Mouse (Mus musculus): ENCODE measurements at regions not wholly inside any gene's neighbourhood (a gene's known extent, or its start where the extent isn't known, plus 50 kb on each side); places are given as distances from the start of the nearest gene placed in this dataset.
A peak's percentile ranks its signal among the peaks of the same experiment; 100 is the strongest.

DNA sequence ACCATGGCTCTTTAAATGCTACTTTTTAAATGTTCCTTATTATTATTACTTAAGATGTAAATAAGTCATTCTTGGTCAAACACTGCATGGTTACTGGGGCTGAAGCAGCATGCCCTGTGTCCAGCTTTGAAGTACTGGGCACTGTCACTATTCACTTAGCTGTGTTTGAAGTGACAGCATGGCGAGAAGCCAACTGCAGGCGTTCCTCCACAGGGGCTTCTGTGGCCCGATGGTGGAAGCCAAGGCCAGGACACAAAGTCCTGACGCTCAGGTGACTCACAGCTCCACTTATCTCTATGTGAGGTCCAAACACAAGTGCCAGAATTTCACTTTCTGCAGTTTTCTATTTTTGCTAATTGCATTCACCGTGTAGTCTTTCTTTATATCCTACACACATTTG lies 65.3 kb downstream of the Cdca7 start:
- Histone ChIP-seq H3K36me3 (ENCODE audit: control insufficient read depth, insufficient read depth, low read length) (no peaks in the 10 kb centered on the region), H3K4me3 (ENCODE audit: insufficient read depth, low read depth, low read length) (no peak overlapping the region), H3K27me3 (replicated peaks; ENCODE audit: control insufficient read depth, insufficient read depth, low read length) (no peaks in the 10 kb centered on the region), H3K27ac (ENCODE audit: insufficient read depth, low read depth, low read length) (no peak overlapping the region), H3K4me1 (ENCODE audit: control insufficient read depth, insufficient read depth, low read length) (no peaks in the 10 kb centered on the region)
- WGBS, result 76% methylated on average over 5 of the region's 5 CpGs
- TF ChIP-seq CTCF (conservative IDR thresholded peaks at IDR 0.05; ENCODE audit: insufficient read depth, insufficient read length, low read depth, low read length), result no peak
- TF ChIP-seq POLR2A (IDR thresholded peaks at IDR 0.05; ENCODE audit: low read depth, low read length), result no peak
- DNase-seq, result no peak

DNA sequence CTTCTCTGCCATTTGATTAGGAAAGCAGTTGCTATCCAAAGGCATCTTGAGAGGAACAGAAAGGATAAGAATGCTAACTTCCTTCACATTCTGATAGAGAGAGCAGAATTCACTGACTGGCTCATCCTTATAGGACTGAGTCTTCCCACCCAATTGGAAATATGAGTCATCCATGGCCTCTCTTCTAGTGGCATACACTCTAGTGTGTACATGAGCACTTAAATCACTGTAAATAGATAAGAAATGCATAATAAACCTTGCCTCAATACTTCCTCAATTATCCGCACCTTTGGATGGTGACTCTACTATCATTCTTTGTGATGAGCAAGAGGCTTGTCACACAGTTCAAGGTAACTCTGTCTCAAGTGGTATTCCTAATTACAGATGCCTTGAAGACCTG lies 69.5 kb downstream of the Cdca7 start:
- H3K36me3 ChIP-seq (ENCODE audit: control insufficient read depth, insufficient read depth, low read length), result no peaks in the 10 kb centered on the region
- no peaks in the 10 kb centered on the region for H3K27me3 ChIP-seq (replicated peaks; ENCODE audit: control insufficient read depth, insufficient read depth, low read length)
- no peak overlapping the region for H3K4me3 ChIP-seq (ENCODE audit: insufficient read depth, low read depth, low read length)
- H3K27ac ChIP-seq (ENCODE audit: insufficient read depth, low read depth, low read length), result no peak overlapping the region
- no peak for TF ChIP-seq CTCF (conservative IDR thresholded peaks at IDR 0.05; ENCODE audit: insufficient read depth, insufficient read length, low read depth, low read length)
- TF ChIP-seq POLR2A (IDR thresholded peaks at IDR 0.05; ENCODE audit: low read depth, low read length), result no peak
- 93% methylated on average over 1 of the region's 1 CpGs for WGBS
- no peaks in the 10 kb centered on the region for H3K4me1 ChIP-seq (ENCODE audit: control insufficient read depth, insufficient read depth, low read length)
- no peak for DNase-seq

DNA sequence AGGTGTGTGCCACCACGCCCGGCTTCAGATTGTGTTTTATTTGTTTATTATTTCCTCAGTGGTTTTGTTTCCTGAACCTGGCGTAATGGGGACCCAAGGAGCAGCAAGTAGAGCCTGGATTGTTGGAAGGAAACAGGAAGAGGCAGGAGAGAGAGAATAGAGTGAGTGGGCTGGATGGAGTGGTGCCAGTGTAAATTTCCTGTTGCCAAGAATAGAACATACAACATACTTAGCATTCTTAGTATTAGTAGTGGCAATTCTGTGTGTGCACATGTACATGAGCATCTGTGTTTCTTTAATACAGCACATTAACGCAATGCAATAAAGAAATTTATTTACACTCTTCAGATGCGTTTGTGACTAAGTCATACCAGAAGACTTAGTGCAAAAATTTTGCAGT lies 70.5 kb downstream of the Cdca7 start:
- Histone ChIP-seq H3K27me3 (replicated peaks; ENCODE audit: control insufficient read depth, insufficient read depth, low read length) (no peaks in the 10 kb centered on the region), H3K4me1 (ENCODE audit: control insufficient read depth, insufficient read depth, low read length) (no peaks in the 10 kb centered on the region), H3K4me3 (ENCODE audit: insufficient read depth, low read depth, low read length) (no peak overlapping the region), H3K36me3 (ENCODE audit: control insufficient read depth, insufficient read depth, low read length) (no peaks in the 10 kb centered on the region), H3K27ac (ENCODE audit: insufficient read depth, low read depth, low read length) (no peak overlapping the region)
- DNase-seq, result peak; percentile 38
- no peak for TF ChIP-seq CTCF (conservative IDR thresholded peaks at IDR 0.05; ENCODE audit: insufficient read depth, insufficient read length, low read depth, low read length)
- TF ChIP-seq POLR2A (IDR thresholded peaks at IDR 0.05; ENCODE audit: low read depth, low read length), result no peak
- WGBS, result 69% methylated on average over 5 of the region's 5 CpGs

DNA sequence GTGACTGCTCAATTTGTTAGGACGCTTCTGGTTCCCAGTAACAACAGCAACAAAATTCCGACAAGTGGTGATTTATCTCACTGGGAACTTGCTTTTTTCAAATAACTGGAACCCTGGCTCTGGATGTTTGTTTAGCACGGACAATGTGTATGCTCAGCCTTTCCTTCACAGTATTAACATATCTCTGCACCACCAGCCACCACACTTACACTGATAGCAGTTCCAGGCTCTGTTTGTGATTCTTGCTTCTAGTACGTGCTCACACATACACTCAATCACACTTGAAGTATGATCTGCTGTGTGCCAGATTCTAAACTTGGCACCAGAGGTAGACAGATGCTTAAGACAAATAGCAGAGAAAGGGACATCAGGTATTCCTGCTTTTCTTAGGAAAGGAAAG lies 71.0 kb downstream of the Cdca7 start:
- Histone ChIP-seq H3K27me3 (replicated peaks; ENCODE audit: control insufficient read depth, insufficient read depth, low read length) (no peaks in the 10 kb centered on the region), H3K27ac (ENCODE audit: insufficient read depth, low read depth, low read length) (no peak overlapping the region; the same call in none of the 2 replicates), H3K4me3 (ENCODE audit: insufficient read depth, low read depth, low read length) (no peak overlapping the region), H3K4me1 (ENCODE audit: control insufficient read depth, insufficient read depth, low read length) (no peaks in the 10 kb centered on the region), H3K36me3 (ENCODE audit: control insufficient read depth, insufficient read depth, low read length) (no peaks in the 10 kb centered on the region)
- DNase-seq, result no peak
- 38% methylated on average over 4 of the region's 4 CpGs for WGBS
- no peak for TF ChIP-seq POLR2A (IDR thresholded peaks at IDR 0.05; ENCODE audit: low read depth, low read length)
- TF ChIP-seq CTCF (conservative IDR thresholded peaks at IDR 0.05; ENCODE audit: insufficient read depth, insufficient read length, low read depth, low read length), result no peak

DNA sequence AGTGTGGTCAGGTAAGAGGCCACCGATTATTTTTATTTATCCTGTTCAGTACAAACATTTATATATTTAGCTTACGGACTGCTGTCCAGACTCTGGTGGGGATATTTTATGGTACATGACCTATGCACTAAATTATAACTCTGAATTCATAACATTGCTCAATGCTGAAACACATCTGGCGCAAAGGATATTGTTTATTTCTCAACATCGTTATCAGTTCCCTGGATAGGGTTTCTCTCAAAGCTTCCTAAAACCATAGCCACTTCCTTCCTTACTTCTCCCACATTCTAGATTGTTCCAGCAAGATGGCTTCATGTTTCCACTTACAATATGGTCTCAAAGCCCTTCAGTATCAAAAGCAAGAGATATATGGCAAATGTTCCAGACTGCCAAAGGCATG lies 75.3 kb downstream of the Cdca7 start:
- H3K27me3 ChIP-seq (replicated peaks; ENCODE audit: control insufficient read depth, insufficient read depth, low read length), result no peaks in the 10 kb centered on the region
- H3K36me3 ChIP-seq (ENCODE audit: control insufficient read depth, insufficient read depth, low read length), result no peaks in the 10 kb centered on the region
- H3K27ac ChIP-seq (ENCODE audit: insufficient read depth, low read depth, low read length), result no peak overlapping the region
- TF ChIP-seq CTCF (conservative IDR thresholded peaks at IDR 0.05; ENCODE audit: insufficient read depth, insufficient read length, low read depth, low read length) (no peak), POLR2A (IDR thresholded peaks at IDR 0.05; ENCODE audit: low read depth, low read length) (no peak)
- 61% methylated on average over 4 of the region's 4 CpGs for WGBS
- no peak overlapping the region for H3K4me3 ChIP-seq (ENCODE audit: insufficient read depth, low read depth, low read length)
- DNase-seq, result peak; percentile 9
- no peaks in the 10 kb centered on the region for H3K4me1 ChIP-seq (ENCODE audit: control insufficient read depth, insufficient read depth, low read length)

DNA sequence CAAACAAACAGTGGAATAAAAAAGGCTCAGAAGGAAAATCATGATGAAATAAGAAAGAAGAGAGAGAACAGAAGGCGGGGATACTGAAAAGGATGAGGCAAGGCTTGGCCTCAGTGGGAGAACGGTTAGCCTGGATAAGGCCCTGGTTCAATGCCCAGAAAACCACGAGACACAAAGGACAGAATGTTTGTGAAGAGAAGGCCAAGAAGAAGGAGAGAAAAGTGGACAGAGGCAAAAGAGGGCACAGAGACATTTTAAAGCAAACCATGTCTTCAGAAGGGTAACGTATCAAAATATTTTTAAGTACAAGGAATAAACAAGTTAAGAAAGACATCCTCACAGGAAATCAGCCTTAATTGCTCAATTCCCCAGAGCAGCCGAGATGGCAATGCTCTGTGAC lies 78.6 kb downstream of the Cdca7 start:
- H3K27ac ChIP-seq (ENCODE audit: insufficient read depth, low read depth, low read length), result no peak overlapping the region
- H3K4me1 ChIP-seq (ENCODE audit: control insufficient read depth, insufficient read depth, low read length), result no peaks in the 10 kb centered on the region
- DNase-seq, result peak; percentile 27
- no peaks in the 10 kb centered on the region for H3K27me3 ChIP-seq (replicated peaks; ENCODE audit: control insufficient read depth, insufficient read depth, low read length)
- no peak overlapping the region for H3K4me3 ChIP-seq (ENCODE audit: insufficient read depth, low read depth, low read length)
- no peak for TF ChIP-seq POLR2A (IDR thresholded peaks at IDR 0.05; ENCODE audit: low read depth, low read length)
- no peak for TF ChIP-seq CTCF (conservative IDR thresholded peaks at IDR 0.05; ENCODE audit: insufficient read depth, insufficient read length, low read depth, low read length)
- no peaks in the 10 kb centered on the region for H3K36me3 ChIP-seq (ENCODE audit: control insufficient read depth, insufficient read depth, low read length)
- WGBS, result 77% methylated on average over 5 of the region's 5 CpGs

DNA sequence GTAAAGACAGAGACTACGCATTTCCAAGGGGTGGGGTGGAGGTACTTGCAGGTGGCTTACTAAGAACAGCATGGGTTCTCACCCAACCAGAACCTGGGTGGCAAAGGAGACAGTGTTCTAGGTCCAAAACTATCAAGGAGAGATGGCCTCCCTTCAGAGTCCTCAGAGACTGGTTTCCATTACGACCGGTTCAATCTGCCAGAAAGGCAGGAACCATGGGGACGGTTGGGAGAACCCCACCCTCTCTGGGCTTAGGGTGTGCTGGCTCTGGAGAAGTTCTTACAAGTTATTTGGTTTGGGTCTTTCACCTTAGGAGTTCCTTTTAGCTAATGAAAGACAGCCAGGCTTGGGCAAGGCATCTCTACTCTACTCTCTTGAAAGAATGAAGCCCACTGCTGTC lies 79.2 kb downstream of the Cdca7 start:
- no peak for TF ChIP-seq POLR2A (IDR thresholded peaks at IDR 0.05; ENCODE audit: low read depth, low read length)
- TF ChIP-seq CTCF (conservative IDR thresholded peaks at IDR 0.05; ENCODE audit: insufficient read depth, insufficient read length, low read depth, low read length), result no peak
- Histone ChIP-seq H3K36me3 (ENCODE audit: control insufficient read depth, insufficient read depth, low read length) (no peaks in the 10 kb centered on the region), H3K4me3 (ENCODE audit: insufficient read depth, low read depth, low read length) (no peak overlapping the region), H3K4me1 (ENCODE audit: control insufficient read depth, insufficient read depth, low read length) (no peaks in the 10 kb centered on the region), H3K27me3 (replicated peaks; ENCODE audit: control insufficient read depth, insufficient read depth, low read length) (no peaks in the 10 kb centered on the region), H3K27ac (ENCODE audit: insufficient read depth, low read depth, low read length) (no peak overlapping the region)
- 94% methylated on average over 4 of the region's 4 CpGs for WGBS
- DNase-seq, result no peak

DNA sequence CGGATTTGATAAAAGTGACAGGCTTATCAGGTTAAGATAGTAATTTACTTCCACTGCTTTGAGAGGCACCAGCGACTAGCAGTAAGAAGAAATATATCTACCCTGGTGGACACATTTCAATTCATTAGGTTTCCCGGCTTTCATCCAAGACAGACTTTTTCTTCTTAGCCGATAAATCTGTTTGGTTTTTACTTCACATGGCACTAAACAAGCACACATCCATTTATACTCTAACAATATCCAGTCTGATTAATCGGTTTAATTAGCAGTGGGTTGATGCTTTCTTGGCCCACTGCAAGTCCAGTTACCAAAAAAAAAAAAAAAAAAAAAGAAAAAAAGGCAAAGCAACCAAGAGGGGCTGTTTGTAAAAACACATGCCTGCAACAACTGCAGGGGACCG lies 79.6 kb downstream of the Cdca7 start:
- H3K4me1 ChIP-seq (ENCODE audit: control insufficient read depth, insufficient read depth, low read length), result no peaks in the 10 kb centered on the region
- H3K27ac ChIP-seq (ENCODE audit: insufficient read depth, low read depth, low read length), result no peak overlapping the region
- TF ChIP-seq CTCF (conservative IDR thresholded peaks at IDR 0.05; ENCODE audit: insufficient read depth, insufficient read length, low read depth, low read length), result no peak
- no peak for TF ChIP-seq POLR2A (IDR thresholded peaks at IDR 0.05; ENCODE audit: low read depth, low read length)
- no peaks in the 10 kb centered on the region for H3K27me3 ChIP-seq (replicated peaks; ENCODE audit: control insufficient read depth, insufficient read depth, low read length)
- DNase-seq, result no peak
- H3K36me3 ChIP-seq (ENCODE audit: control insufficient read depth, insufficient read depth, low read length), result no peaks in the 10 kb centered on the region
- no peak overlapping the region for H3K4me3 ChIP-seq (ENCODE audit: insufficient read depth, low read depth, low read length)
- 73% methylated on average over 6 of the region's 6 CpGs for WGBS
